Mouse (Mus musculus): ENCODE measurements at regions not wholly inside any gene's neighbourhood (a gene's known extent, or its start where the extent isn't known, plus 50 kb on each side); places are given as distances from the start of the nearest gene placed in this dataset.

DNA sequence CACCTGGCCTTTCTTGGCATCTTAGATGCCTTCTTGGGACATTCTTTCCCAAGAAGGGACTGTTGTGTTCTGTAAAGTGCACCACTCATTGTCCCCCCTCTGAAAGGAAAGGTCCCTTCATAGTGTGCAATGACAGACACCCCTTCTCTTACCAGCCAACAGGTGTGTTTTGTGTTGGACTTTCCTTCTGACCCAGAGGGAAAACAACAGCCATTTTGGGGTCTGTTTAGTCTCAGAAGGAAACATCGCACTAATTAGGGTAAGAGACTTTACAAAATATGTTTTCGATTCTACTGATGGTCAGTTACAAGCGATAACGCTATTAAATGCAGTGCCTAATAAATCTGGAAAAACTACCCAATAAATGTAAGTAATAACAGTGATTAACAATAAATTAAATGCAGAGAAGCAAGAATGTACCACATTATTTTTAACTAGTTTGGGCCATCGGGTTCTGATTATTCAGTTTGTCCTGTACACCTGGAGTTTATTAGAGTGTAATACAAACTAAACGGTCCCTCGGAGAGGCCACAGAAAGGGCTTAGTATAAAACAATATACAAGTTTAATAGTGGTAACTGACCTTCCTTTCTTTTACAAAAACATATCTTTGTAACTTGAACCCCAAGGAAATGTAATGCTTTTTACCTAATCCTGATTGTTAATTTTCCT, 200.4 kb upstream of the Habp2 start:
- 75% methylated on average over 7 of the region's 7 CpGs for WGBS
- no peak for ATAC-seq (ENCODE audit: insufficient read depth)
- no peak for TF ChIP-seq CTCF (IDR thresholded peaks at IDR 0.05; ENCODE audit: low read depth)

DNA sequence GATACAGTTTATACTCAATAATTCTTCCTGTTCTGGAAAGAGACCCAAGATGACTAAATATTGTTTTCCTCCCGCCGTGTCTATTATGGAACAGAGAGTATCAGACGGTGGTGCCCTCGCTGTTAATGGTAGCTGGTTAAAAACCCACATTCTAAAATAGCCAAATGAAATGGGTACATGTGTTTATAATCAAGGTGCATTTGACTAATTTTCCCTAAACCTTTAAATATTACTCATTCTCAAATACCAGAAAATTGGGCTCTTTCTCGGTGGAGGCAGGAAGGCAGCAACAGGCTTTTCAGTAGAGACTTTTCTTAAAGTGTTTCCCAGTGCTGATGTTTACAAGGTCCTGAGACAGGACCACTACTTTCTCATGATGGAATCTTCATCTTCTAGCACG, 199.8 kb upstream of the Habp2 start:
- H3K9me3 ChIP-seq (ENCODE audit: low read depth, low read length) = peaks cover 10% of the 10 kb centered on the region; the same call in 1 of the 2 replicates
- TF ChIP-seq CTCF (IDR thresholded peaks at IDR 0.05; ENCODE audit: low read depth) = no peak
- no peak for ATAC-seq (ENCODE audit: insufficient read depth)
- no peaks in the 10 kb centered on the region; the same call in 1 of the 2 replicates for H3K27me3 ChIP-seq (ENCODE audit: insufficient read depth, low read length)
- WGBS = 73% methylated on average over 6 of the region's 6 CpGs
- no peak for DNase-seq
- no peaks in the 10 kb centered on the region for H3K4me1 ChIP-seq (ENCODE audit: insufficient read depth)
- H3K4me3 ChIP-seq (ENCODE audit: low read depth, low read length) = no peak overlapping the region
- no peak overlapping the region for H3K9ac ChIP-seq
- no peak overlapping the region for H3K4me2 ChIP-seq
- H3K27ac ChIP-seq (ENCODE audit: low read depth) = no peak overlapping the region
- no peaks in the 10 kb centered on the region for H3K36me3 ChIP-seq (ENCODE audit: insufficient read depth)

More for the DNA sequence above, 200.4 kb upstream of the Habp2 start:
- no peaks in the 10 kb centered on the region for H3K36me3 ChIP-seq (ENCODE audit: insufficient read depth)
- H3K4me1 ChIP-seq (ENCODE audit: insufficient read depth) = no peaks in the 10 kb centered on the region
- no peak overlapping the region for H3K27ac ChIP-seq (ENCODE audit: low read depth)
- H3K9ac ChIP-seq = no peak overlapping the region
- H3K27me3 ChIP-seq (ENCODE audit: insufficient read depth, low read length) = no peaks in the 10 kb centered on the region; the same call in 1 of the 2 replicates
- no peak overlapping the region for H3K4me2 ChIP-seq
- no peak overlapping the region for H3K4me3 ChIP-seq (ENCODE audit: low read depth, low read length)
- no peak for DNase-seq
- H3K9me3 ChIP-seq (ENCODE audit: low read depth, low read length) = peaks cover 10% of the 10 kb centered on the region; the same call in 1 of the 2 replicates

DNA sequence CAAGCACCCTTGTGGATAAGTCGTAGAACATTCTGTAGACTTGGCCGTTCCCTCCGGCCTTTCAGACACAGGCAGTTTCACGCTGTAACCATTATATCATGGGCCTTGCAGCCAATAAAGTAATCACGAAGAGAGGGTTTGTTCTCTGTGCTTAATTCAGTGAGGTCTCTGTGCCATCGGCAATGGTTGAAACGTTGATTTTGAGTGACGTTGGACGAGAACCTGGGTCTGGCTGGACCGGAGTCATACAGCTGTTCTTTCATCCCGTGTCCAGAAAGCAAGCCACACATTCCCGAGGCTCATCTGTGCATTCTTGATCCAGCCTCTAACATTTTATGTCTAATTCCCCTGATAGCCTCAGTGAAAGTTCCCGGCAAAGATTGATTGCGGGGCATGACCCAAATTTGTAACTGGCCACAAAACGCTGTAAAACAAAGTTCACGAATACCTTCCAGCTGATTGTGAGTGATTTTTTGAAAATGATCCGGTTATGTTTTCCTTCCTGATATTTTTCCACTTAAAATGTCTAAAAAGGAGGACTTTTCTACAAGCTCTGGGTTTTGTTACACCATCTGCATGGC, 197.1 kb upstream of the Habp2 start:
- DNase-seq (no peak), ATAC-seq (ENCODE audit: insufficient read depth) (no peak)
- H3K9me3 ChIP-seq (ENCODE audit: low read depth, low read length) = no peaks in the 10 kb centered on the region
- H3K27ac ChIP-seq (ENCODE audit: low read depth) = no peak overlapping the region
- 66% methylated on average over 17 of the region's 17 CpGs for WGBS
- no peaks in the 10 kb centered on the region for H3K4me1 ChIP-seq (ENCODE audit: insufficient read depth)
- H3K4me3 ChIP-seq (ENCODE audit: low read depth, low read length) = no peak overlapping the region
- H3K4me2 ChIP-seq = no peak overlapping the region
- no peak for TF ChIP-seq CTCF (IDR thresholded peaks at IDR 0.05; ENCODE audit: low read depth)
- H3K27me3 ChIP-seq (ENCODE audit: insufficient read depth, low read length) = no peaks in the 10 kb centered on the region; the same call in 1 of the 2 replicates
- H3K36me3 ChIP-seq (ENCODE audit: insufficient read depth) = no peaks in the 10 kb centered on the region
- no peak overlapping the region for H3K9ac ChIP-seq

DNA sequence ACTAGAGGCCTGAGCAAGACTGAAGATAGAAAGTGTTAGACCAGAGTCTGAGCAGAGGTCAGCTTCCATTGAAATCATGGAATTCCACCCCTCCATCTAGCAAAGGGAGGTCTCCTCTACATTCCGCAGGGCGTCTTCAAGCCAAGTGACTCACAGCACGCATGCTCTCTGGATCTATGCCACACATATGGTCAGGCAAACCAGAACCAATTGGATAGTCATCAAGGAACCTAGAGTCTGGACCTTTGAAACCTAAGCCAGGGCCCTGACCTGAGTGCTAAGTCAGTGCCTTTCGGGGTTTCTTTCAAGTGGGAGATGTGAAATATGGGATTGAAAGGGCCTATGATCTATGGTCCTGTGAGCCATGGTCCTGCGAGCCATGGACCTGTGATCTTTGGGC, 195.4 kb upstream of the Habp2 start:
- Histone ChIP-seq H3K36me3 (ENCODE audit: insufficient read depth) (no peaks in the 10 kb centered on the region), H3K4me3 (ENCODE audit: low read depth, low read length) (no peak overlapping the region), H3K4me1 (ENCODE audit: insufficient read depth) (no peaks in the 10 kb centered on the region), H3K9me3 (ENCODE audit: low read depth, low read length) (no peaks in the 10 kb centered on the region), H3K4me2 (no peak overlapping the region), H3K27me3 (ENCODE audit: insufficient read depth, low read length) (no peaks in the 10 kb centered on the region; the same call in 1 of the 2 replicates), H3K27ac (ENCODE audit: low read depth) (no peak overlapping the region), H3K9ac (no peak overlapping the region)
- ATAC-seq (ENCODE audit: insufficient read depth) (no peak), DNase-seq (no peak)
- no peak for TF ChIP-seq CTCF (IDR thresholded peaks at IDR 0.05; ENCODE audit: low read depth)
- 92% methylated on average over 5 of the region's 5 CpGs for WGBS

DNA sequence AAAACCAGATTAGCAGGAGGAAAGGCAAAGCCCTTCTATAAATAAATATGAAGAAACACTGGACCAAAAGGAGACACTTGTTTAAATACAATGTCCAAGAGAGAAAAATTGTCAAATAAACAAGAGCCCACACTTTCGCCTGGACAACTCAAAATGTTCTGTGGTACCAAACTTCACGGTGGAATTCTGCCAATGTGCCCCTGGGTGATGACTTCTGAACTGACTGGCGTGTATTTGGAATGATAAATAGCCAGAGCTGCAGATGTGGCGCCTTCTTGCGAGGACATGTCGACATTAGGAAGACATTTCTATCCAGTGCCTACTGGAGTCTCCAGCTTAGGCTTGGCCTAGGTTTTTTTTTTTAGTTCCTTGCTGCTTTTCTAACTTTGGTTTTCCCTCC, 191.1 kb upstream of the Habp2 start:
- DNase-seq (peak; percentile 78), ATAC-seq (ENCODE audit: insufficient read depth) (no peak; the same call in 1 of the 2 replicates)
- Histone ChIP-seq H3K9ac (no peak overlapping the region), H3K27ac (ENCODE audit: low read depth) (no peak overlapping the region), H3K9me3 (ENCODE audit: low read depth, low read length) (peaks cover 3% of the 10 kb centered on the region; the same call in 1 of the 2 replicates), H3K4me2 (no peak overlapping the region), H3K4me1 (ENCODE audit: insufficient read depth) (no peaks in the 10 kb centered on the region), H3K4me3 (ENCODE audit: low read depth, low read length) (no peak overlapping the region), H3K36me3 (ENCODE audit: insufficient read depth) (no peaks in the 10 kb centered on the region), H3K27me3 (ENCODE audit: insufficient read depth, low read length) (no peaks in the 10 kb centered on the region; the same call in 1 of the 2 replicates)
- no peak for TF ChIP-seq CTCF (IDR thresholded peaks at IDR 0.05; ENCODE audit: low read depth)
- WGBS = 26% methylated on average over 6 of the region's 6 CpGs

DNA sequence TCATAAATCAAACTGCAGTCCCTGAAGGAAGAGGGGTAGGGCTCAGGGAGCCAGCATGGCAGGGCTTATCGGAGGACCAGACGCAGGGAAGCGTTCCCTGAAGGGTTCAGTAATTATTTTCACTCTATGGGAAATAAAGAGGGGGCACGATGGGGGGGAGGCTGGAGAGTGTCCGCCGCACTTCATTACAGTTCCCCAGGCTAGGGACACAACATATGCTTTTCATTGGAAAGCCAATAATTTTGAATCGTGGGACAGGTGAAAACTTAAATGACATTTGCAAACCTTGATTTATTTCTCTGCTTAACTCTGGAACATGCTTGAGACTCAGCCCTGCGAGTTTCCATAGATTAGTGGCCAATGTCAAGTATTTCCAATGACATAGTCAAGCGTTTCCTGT, 187.2 kb upstream of the Habp2 start:
- Histone ChIP-seq H3K4me1 (ENCODE audit: insufficient read depth) (no peaks in the 10 kb centered on the region), H3K4me2 (no peak overlapping the region), H3K27me3 (ENCODE audit: insufficient read depth, low read length) (no peaks in the 10 kb centered on the region), H3K9me3 (ENCODE audit: low read depth, low read length) (peaks cover 3% of the 10 kb centered on the region; the same call in 1 of the 2 replicates), H3K4me3 (ENCODE audit: low read depth, low read length) (no peak overlapping the region), H3K9ac (no peak overlapping the region), H3K27ac (ENCODE audit: low read depth) (no peak overlapping the region), H3K36me3 (ENCODE audit: insufficient read depth) (no peaks in the 10 kb centered on the region)
- DNase-seq (no peak), ATAC-seq (ENCODE audit: insufficient read depth) (no peak)
- TF ChIP-seq CTCF (IDR thresholded peaks at IDR 0.05; ENCODE audit: low read depth) = no peak
- WGBS = 63% methylated on average over 9 of the region's 9 CpGs

DNA sequence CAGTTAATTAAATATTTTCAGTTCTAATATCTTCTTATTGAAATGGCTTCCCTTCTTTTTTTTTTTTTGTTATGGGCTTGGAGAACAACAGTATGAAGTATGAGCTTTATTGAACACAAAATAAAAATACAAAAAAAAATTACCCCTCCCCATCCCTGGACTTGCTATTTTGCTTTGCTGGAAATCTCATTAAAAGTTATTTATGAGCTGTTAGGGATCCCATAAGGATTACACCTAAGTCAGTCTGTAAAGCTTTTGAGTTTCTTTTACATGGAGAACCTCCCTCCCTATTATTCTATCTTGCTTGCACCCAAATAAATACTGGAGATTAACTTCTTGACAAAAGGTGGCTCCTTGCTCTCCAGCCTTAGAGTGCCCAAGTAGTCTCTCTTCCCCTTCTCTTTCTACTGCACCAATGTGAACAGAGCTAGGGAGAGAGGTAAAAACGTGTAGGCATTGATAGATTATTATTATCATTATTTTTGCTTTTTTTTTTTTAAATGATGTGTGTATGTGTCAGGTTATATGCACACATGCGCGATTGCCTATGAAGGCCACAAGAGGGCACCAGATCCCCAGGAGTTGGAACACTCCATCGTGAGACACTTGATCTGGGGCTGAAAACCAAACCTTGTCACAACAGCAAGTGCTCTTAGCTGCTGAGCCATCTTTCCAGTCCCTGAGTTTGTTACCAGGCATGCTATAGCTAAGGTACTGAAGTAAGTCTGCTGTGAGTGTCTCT, 186.6 kb upstream of the Habp2 start:
- H3K36me3 ChIP-seq (ENCODE audit: insufficient read depth) = no peaks in the 10 kb centered on the region
- peaks cover 3% of the 10 kb centered on the region; the same call in 1 of the 2 replicates for H3K9me3 ChIP-seq (ENCODE audit: low read depth, low read length)
- TF ChIP-seq CTCF (IDR thresholded peaks at IDR 0.05; ENCODE audit: low read depth) = peak; percentile 57
- H3K4me2 ChIP-seq = no peak overlapping the region
- H3K27me3 ChIP-seq (ENCODE audit: insufficient read depth, low read length) = no peaks in the 10 kb centered on the region
- DNase-seq (no peak), ATAC-seq (ENCODE audit: insufficient read depth) (no peak)
- no peak overlapping the region for H3K27ac ChIP-seq (ENCODE audit: low read depth)
- no peak overlapping the region for H3K4me3 ChIP-seq (ENCODE audit: low read depth, low read length)
- 68% methylated on average over 4 of the region's 4 CpGs for WGBS
- H3K4me1 ChIP-seq (ENCODE audit: insufficient read depth) = peaks cover 4% of the 10 kb centered on the region; the same call in 1 of the 2 replicates
- no peak overlapping the region for H3K9ac ChIP-seq

Data from lung, embryonic 14.5 days (tissue).